Mouse (Mus musculus) limb, embryonic 14.5 days (tissue): ENCODE data around the gene Gm28870. TPM values are rescaled to one million over a fixed set of nuclear protein-coding genes. Genes with fewer than 3 reads are reported as not detected.
"Not testable (repeated sequence)": the region's sequence is repeated elsewhere in the genome, so short reads cannot be mapped to it uniquely, and the experiment has no call there.

Experiments
- ATAC-seq: fragments of 200-750 bp; cut with Nextera tagmentation; 2 replicates; pipeline ENCODE4 v1.8.0; 2017; ENCODE audit warnings: low read depth, moderate number of reproducible peaks, moderate TSS enrichment; ENCODE audit not compliant: low FRiP score
- DNase-seq: peaks from one replicate; pipeline ENCODE4 v3.0.0-alpha.2; 2015; ENCODE audit warnings: low spot score
- H3K27ac ChIP-seq: fragments of 300-500 bp; sonication (generic); replicated peaks from 2 replicates; pipeline ENCODE4 v1.5.1; 2014; ENCODE audit warnings: low read depth, mild to moderate bottlenecking, low read length, moderate library complexity, mixed read lengths
- H3K27me3 ChIP-seq: fragments of 300-500 bp; sonication (generic); 2 replicates; pipeline ENCODE4 v1.6.1; 2014; ENCODE audit warnings: low read length, mixed read lengths; ENCODE audit not compliant: control insufficient read depth, insufficient read depth
- H3K36me3 ChIP-seq: fragments of 300-500 bp; sonication (generic); 2 replicates; pipeline ENCODE4 v1.6.1; 2014; ENCODE audit warnings: mild to moderate bottlenecking, low read length, moderate library complexity, mixed read lengths; ENCODE audit not compliant: control insufficient read depth, insufficient read depth
- H3K4me1 ChIP-seq: fragments of 300-500 bp; sonication (generic); 2 replicates; pipeline ENCODE4 v1.6.1; 2014; ENCODE audit warnings: antibody characterized with exemption, low read length, mixed read lengths; ENCODE audit not compliant: control insufficient read depth, insufficient read depth
- H3K4me2 ChIP-seq: fragments of 300-500 bp; sonication (generic); replicated peaks from 2 replicates; pipeline ENCODE4 v1.6.1; 2014; ENCODE audit warnings: low read depth, mild to moderate bottlenecking, low read length, moderate library complexity; ENCODE audit not compliant: severe bottlenecking
- H3K4me3 ChIP-seq: fragments of 300-500 bp; sonication (generic); replicated peaks from 2 replicates; pipeline ENCODE4 v1.5.1; 2014; ENCODE audit warnings: low read length
- H3K9ac ChIP-seq: fragments of 300-500 bp; sonication (generic); 2 replicates; pipeline ENCODE4 v1.6.1; 2014; ENCODE audit warnings: mild to moderate bottlenecking, low read depth, low read length, moderate library complexity; ENCODE audit not compliant: severe bottlenecking
- H3K9me3 ChIP-seq: fragments of 300-500 bp; sonication (generic); 2 replicates; pipeline ENCODE4 v1.6.1; 2016; ENCODE audit warnings: low read length; ENCODE audit not compliant: control insufficient read depth
- WGBS: fragments of 180-500 bp; shearing (Covaris S2); extraction: QIAGEN DNeasy Blood & Tissue Kit; methylation state at CpG from one replicate; pipeline ENCODE4 v1.1.7; 2014; 5-methylcytosine and 5-hydroxymethylcytosine counted together
- polyA plus RNA-seq, 2 experiments: library from polyadenylated mRNA; depleted of rRNA in 1 of 2; stranded (reverse) in 1 of 2; unstranded in 1 of 2; fragments of >200 nt; fragmentation: Nextera tagmentation in 1 of 2; extraction: Ambion mirVana in 1 of 2; gene quantifications; 2 replicates each; pipeline versions ENCODE4 v1.2.1 to v1.2.3; 2012 to 2014

The Gm28870 gene
- polyA plus RNA-seq (2012; rRNA removed) (not detected in 2 replicates), polyA plus RNA-seq (2014; fragmentation: Nextera tagmentation; extraction: Ambion mirVana) (not detected in 2 replicates)

DNA sequence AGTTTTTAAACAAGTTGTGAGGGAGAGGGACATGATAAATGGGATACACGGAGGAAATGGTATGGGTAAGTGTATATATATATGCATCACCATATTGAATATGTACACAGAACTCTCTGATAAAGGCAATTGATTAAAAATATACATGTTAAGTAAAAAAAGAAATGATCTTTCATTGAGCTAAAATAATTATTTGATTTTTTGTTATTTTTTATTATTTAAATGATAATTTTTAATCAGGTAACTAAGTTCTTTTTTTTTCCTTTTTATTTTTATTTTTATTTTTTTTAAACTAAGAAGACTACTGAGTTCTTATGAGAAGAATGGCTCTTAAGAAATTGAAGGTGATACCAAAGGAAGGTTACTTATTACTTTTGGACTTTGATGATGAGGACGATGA is at the start of gene Gm28870:
Gene Gm28870, plus strand, starts transcription at position 301 of the 400 bp plus-strand sequence.
- not testable (repeated sequence) for H3K4me3 ChIP-seq, H3K36me3 ChIP-seq, H3K9ac ChIP-seq, ATAC-seq, H3K9me3 ChIP-seq, H3K27ac ChIP-seq, H3K27me3 ChIP-seq, DNase-seq, H3K4me2 ChIP-seq, H3K4me1 ChIP-seq
- no CpG with 5 or more reads among the region's 2 CpGs for WGBS
